Mouse (Mus musculus): ENCODE results near the gene Olfr1284.

Olfr1284 gene

DNA sequence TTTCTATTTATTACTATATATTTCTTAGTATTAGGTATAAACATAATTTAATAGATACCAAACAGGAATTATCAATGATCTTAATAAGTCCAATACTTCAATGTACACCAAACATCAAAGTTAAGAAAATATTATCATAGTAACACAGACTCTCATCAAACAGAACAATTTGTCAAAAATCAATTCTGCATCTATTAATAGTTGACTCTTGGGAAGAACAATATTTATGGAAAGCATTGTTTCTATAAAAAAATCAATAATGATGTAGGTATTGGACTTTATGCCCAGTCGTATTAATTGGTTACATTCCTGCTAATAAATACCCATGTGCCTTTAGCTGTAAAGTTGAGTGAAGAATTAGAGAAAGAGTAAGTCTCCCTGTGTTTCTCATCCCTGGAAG is at the start of gene Olfr1284:
Gene Olfr1284, plus strand, starts transcription at position 301 of the 400 bp plus-strand sequence.
- in situ Hi-C loops (cut with MboI, MseI), result loop anchor here in 1 of 2 experiments (10.0 kb wide), 1 partner anchor 80 kb away; no protein-coding TSS in a partner anchor

DNA sequence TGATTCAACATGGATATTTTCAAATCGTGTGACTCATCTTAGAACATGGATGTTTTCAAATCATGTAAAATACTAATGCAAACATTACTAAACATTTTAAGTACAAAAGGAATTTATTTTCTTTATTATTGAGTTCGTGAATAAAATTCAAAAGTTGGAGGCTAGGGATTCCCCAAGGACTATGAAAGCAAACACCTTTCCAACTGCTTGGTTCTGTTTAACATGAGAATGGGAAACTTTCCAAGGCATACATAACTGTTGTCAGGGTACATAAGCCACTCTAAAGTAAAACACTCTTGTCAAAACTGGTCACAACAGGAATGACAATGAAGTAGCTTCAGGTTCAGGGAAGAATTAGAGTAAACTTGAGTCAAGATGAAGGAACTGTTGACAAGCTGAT is 49.1 kb upstream of the Olfr1284 start, which contains the start of gene Olfr1281:
Gene Olfr1281, plus strand, starts transcription at position 301 of the 400 bp plus-strand sequence.
- in situ Hi-C loops (cut with MboI, MseI), result no loop called here

DNA sequence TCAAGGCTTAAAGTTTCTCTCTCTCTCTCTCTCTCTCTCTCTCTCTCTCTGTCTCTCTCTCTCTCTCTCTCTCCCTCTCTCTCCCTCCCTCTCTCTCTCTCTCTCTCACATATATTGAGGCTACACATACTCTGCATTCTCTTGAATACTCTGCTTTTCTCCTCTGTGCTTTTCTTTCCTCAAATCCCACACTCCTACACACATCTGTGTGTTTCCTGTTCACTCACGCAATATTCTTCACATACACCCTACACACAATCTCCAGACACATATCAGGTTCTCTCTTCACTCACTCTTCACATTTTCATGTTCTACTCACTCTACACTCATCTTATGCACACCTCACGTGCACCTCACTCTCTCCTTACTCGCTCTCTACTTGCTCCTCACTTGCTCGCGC is 41.6 kb upstream of the Olfr1284 start:
- in situ Hi-C loops (cut with MboI, MseI), result loop anchor here (5.0 kb wide), 1 partner anchor 84 kb away; no protein-coding TSS in a partner anchor

DNA sequence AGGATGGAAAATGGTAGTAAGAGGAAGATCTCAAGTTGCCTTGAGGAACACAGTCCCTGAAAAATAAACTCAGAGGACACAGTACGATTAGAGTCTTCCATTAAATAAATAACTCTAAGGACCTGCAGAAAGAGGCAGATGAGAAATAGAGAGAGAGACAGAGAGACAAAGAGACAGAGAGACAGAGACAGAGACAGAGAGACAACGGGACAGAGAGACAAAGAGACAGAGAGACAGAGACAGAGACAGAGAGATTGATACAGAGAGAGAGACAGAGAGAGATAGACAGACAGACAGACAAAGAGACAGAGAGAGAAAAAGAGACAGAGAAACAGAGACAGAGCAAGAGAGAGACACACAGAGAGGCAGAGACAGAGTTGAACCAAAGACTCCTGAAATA is 39.3 kb upstream of the Olfr1284 start, which contains the start of gene Olfr1282:
Gene Olfr1282, minus strand, starts transcription at position 101 of the 400 bp plus-strand sequence.
- in situ Hi-C loops (cut with MboI, MseI), result no loop called here

DNA sequence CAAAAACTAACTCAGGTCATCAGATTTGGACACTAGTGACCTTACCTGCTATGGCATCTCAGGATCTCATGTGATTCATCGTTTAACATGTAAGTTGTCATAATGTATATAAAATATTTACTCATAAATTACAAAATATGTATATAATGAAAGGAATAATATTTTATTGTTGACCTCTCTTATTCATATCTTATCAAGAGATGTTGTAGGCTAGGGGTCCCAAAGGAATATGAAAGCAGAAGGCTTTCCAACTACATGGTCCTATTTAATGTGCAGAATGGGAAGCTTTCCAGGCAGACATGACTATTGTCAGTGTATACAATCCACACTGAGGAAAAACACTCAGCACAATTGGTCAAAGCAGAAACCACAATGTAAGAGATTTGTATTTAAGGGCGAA is 8.8 kb upstream of the Olfr1284 start, which contains the start of gene Olfr1283:
Gene Olfr1283, plus strand, starts transcription at position 301 of the 400 bp plus-strand sequence.
- in situ Hi-C loops (cut with MboI, MseI), result loop anchor here in 1 of 2 experiments (5.0 kb wide), 1 partner anchor 49 kb away; no protein-coding TSS in a partner anchor

DNA sequence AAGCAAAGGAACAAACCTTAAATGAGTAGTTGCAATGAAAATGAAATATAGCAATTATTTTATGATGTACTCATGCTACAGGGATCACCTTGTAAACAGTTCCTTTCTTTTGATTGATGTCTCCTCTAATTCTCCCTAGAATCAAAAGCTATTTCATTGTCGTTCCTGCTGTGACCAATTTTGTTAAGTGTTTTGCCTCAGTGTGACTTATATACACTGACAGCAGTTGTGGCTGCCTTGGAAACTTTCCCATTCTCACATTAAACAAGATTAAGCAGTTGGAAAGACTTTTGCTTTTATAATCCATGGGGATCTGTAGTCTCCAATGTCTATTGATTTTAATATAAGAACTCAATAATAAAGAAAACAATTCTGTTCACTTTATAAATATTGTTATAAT is 47.6 kb downstream of the Olfr1284 start, which contains the start of gene Olfr1286:
Gene Olfr1286, minus strand, starts transcription at position 185 of the 400 bp plus-strand sequence.
- in situ Hi-C loops (cut with MboI, MseI), result no loop called here
